Mouse (Mus musculus): ENCODE results near the gene March6.

- TF ChIP-seq POLR2A (IDR thresholded peaks at IDR 0.05; ENCODE audit: borderline replicate concordance, insufficient read depth, low read length) (peak; percentile 48; the same call in 1 of the 2 replicates), CTCF (IDR thresholded peaks at IDR 0.05; ENCODE audit: borderline replicate concordance, insufficient read depth, low read depth, low read length) (no peak)
These were observed 77.5 kb downstream of the March6 start, which contains the start of gene Ropn1l for GRCm38 (mm10) chr15:31453098-31453916.

Data from cerebellum, adult 2 months (tissue).